Mouse (Mus musculus): ENCODE measurements around the gene 1700003E16Rik. TPM values are rescaled to one million over a fixed set of nuclear protein-coding genes. Genes with fewer than 3 reads are reported as not detected.

1700003E16Rik gene
- total and polyA plus RNA-seq, 3 experiments, result 0.23 to 0.34 TPM; not detected in 1

- TF ChIP-seq POLR2AphosphoS2 (IDR thresholded peaks at IDR 0.05; ENCODE audit: low read depth, low read length) (peak; percentile 86; the same call in 1 of the 2 replicates), ELF1 (IDR thresholded peaks at IDR 0.05; ENCODE audit: low read depth, low read length) (peak; percentile 98), MEF2A (IDR thresholded peaks at IDR 0.05; ENCODE audit: borderline replicate concordance, low read depth, low read length) (peak; percentile 65; the same call in 1 of the 2 replicates), CHD1 (IDR thresholded peaks at IDR 0.05; ENCODE audit: low read depth, low read length) (0 out of 2 replicates have a peak, but pooled peaks have one; percentile 1), MYC (IDR thresholded peaks at IDR 0.05; ENCODE audit: low read depth, low read length) (peak; percentile 44; the same call in 1 of the 2 replicates), NRF1 (IDR thresholded peaks at IDR 0.05; ENCODE audit: low read depth, low read length) (peak; percentile 51), CHD2 (IDR thresholded peaks at IDR 0.05; ENCODE audit: low read length) (0 out of 2 replicates have a peak, but pooled peaks have one; percentile 28), USF1 (IDR thresholded peaks at IDR 0.05; ENCODE audit: low read depth, low read length) (no peak), MAFK (IDR thresholded peaks at IDR 0.05; ENCODE audit: insufficient replicate concordance, low read length) (no peak)
Observed at GRCm38 (mm10) chr6:83115011-83115671, 41.1 kb upstream of the 1700003E16Rik start, which contains the start of gene Mogs (continued).

DNA sequence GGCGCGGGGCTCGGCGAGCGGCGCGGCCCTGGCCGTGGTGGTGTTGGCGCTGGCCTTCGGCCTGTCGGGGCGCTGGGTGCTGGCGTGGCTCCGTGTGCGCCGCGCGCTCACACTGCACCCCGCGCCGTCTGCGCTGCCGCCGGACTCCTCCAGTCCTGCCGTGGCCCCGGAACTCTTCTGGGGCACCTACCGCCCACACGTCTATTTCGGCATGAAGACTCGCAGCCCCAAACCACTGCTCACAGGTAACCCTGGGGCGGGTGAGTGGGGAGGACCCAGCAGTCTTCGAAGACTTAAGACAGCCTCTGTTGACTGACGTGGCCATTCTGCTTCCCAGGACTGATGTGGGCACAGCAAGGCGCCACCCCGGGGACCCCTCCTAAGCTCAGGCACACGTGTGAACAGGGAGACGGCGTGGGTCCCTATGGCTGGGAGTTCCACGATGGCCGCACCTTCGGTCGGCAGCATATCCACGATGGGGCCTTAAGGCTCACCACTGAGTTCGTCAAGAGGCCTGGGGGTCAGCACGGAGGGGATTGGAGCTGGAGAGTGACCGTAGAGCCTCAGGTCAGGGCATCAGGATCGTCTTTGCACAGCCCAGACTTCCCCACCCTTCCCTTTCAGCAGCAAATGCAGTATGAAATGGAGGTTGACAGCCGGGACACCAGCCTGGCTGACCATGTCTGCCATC, 40.4 kb upstream of the 1700003E16Rik start:
- peaks cover 30 to 74% of the 10 kb centered on the region in 2 experiments for H3K4me1 ChIP-seq (ENCODE audit: control insufficient read depth in 1 of 2, insufficient read depth in 2 of 2)
- 0 out of 2 replicates have a peak overlapping the region, but pooled peaks have one; percentile 17 for H3K27ac ChIP-seq (ENCODE audit: insufficient read depth, low read depth)
- in situ Hi-C loops (cut with MboI; ENCODE audit: low pct_ligation_motif_present, low pct_unique_long_range_greater_than_20kb, low sequenced_read_pairs), result loop anchor here (5.0 kb wide), 1 partner anchor 41 kb away; the partner anchor contains the start of genes 1700003E16Rik and Wdr54

DNA sequence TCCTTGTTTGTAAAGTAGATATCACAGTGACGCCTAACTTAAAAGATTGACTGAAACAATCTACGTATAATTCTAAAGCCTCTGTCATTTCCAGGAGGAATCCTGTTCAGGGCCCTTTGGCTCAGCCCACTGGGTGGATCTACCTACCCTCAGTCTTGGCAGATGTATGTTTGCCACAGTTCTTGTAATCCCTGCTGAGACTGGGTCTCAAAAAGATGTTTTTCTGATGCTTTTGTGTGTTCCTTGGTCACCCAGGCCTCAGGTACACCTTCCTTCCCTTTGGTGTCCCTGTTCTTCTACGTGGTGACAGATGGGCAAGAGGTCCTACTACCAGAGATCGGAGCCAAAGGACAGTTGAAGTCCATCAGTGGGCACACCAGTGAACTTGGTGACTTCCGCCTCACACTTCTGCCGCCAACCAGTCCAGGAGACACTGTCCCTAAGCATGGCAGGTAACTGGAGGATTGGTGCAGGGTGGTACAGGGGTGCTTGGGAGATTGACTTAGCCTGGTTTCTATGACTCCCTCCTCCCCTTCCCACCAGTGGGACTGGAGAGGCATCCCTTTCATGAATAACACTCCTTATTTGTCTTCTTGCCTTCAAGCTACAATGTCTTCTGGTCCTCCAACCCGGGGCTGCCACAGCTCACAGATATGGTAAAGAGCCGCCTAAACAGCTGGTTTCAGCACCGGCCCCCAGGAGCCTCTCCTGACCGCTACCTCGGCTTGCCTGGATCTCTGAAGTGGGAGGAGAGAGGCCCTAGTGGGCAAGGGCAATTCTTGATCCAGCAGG, 39.6 kb upstream of the 1700003E16Rik start:
- TF ChIP-seq POLR2A (IDR thresholded peaks at IDR 0.05; ENCODE audit: low read depth, low read length) (no peak; the same call in 1 of the 2 replicates), KAT2A (IDR thresholded peaks at IDR 0.05; ENCODE audit: insufficient replicate concordance, low read length) (no peak), HCFC1 (IDR thresholded peaks at IDR 0.05; ENCODE audit: low read depth, low read length) (no peak), ZMIZ1 (IDR thresholded peaks at IDR 0.05; ENCODE audit: low read depth, low read length) (0 out of 2 replicates have a peak, but pooled peaks have one; percentile 15), RCOR1 (conservative IDR thresholded peaks at IDR 0.05; ENCODE audit: low read depth, low read length) (no peak), ETS1 (conservative IDR thresholded peaks at IDR 0.05; ENCODE audit: low read depth, low read length) (no peak)
- Histone ChIP-seq H3K4me3 (replicated peaks in 1 of 3; ENCODE audit: low read depth in 2 of 3, low read length in 2 of 3, poor library complexity in 1 of 3) (peak overlapping the region; percentile 80 to 94 (median 83)), H3K27ac (ENCODE audit: insufficient read depth, low read depth) (no peak overlapping the region), H3K9ac (ENCODE audit: insufficient read depth, low read depth) (peak overlapping the region; percentile 82), H3K9me3 (replicated peaks; ENCODE audit: low read length) (no peaks in the 10 kb centered on the region), H3K4me2 (ENCODE audit: insufficient read depth, low read depth, poor library complexity, severe bottlenecking) (peak overlapping the region; percentile 75), H3K79me2 (replicated peaks; ENCODE audit: control insufficient read depth, extremely low read depth, insufficient read depth, poor library complexity, severe bottlenecking) (peaks cover 22% of the 10 kb centered on the region), H3K36me3 (replicated peaks in 1 of 2; ENCODE audit: control insufficient read depth in 1 of 2, insufficient read depth in 1 of 2, low read length in 1 of 2) (peaks cover 15 to 36% of the 10 kb centered on the region in 2 experiments), H3K4me1 (ENCODE audit: control insufficient read depth in 1 of 2, insufficient read depth in 2 of 2) (peaks cover 30 to 70% of the 10 kb centered on the region in 2 experiments), H3K27me3 (replicated peaks) (no peaks in the 10 kb centered on the region)
- in situ Hi-C loops (cut with MboI; ENCODE audit: low pct_ligation_motif_present, low pct_unique_long_range_greater_than_20kb, low sequenced_read_pairs) (loop anchor here (5.0 kb wide), 1 partner anchor 41 kb away; the partner anchor contains the start of genes 1700003E16Rik and Wdr54), dilution Hi-C loops (cut with MboI; ENCODE audit: extremely low pct_ligation_motif_present, extremely low pct_unique_long_range_greater_than_20kb, low sequenced_read_pairs) (no loop called here)
- DNase-seq (ENCODE audit: extremely low read depth), result no peak

More for the DNA sequence above, 40.4 kb upstream of the 1700003E16Rik start:
- Histone ChIP-seq H3K4me2 (ENCODE audit: insufficient read depth, low read depth, poor library complexity, severe bottlenecking) (peak overlapping the region; percentile 75), H3K36me3 (replicated peaks in 1 of 2; ENCODE audit: control insufficient read depth in 1 of 2, insufficient read depth in 1 of 2, low read length in 1 of 2) (peaks cover 18 to 43% of the 10 kb centered on the region in 2 experiments), H3K9me3 (replicated peaks; ENCODE audit: low read length) (no peaks in the 10 kb centered on the region), H3K27me3 (replicated peaks) (no peaks in the 10 kb centered on the region), H3K9ac (ENCODE audit: insufficient read depth, low read depth) (peak overlapping the region; percentile 82), H3K79me2 (replicated peaks; ENCODE audit: control insufficient read depth, extremely low read depth, insufficient read depth, poor library complexity, severe bottlenecking) (peaks cover 24% of the 10 kb centered on the region), H3K4me3 (replicated peaks in 1 of 3; ENCODE audit: low read depth in 2 of 3, low read length in 2 of 3, poor library complexity in 1 of 3) (peak overlapping the region; percentile 80 to 94 (median 83))
- no peak for DNase-seq (ENCODE audit: extremely low read depth)
- TF ChIP-seq MAX (IDR thresholded peaks at IDR 0.05; ENCODE audit: low read length) (no peak; the same call in 1 of the 2 replicates), KAT2A (IDR thresholded peaks at IDR 0.05; ENCODE audit: insufficient replicate concordance, low read length) (no peak), MXI1 (IDR thresholded peaks at IDR 0.05; ENCODE audit: low read depth, low read length) (peak; percentile 13; the same call in 1 of the 2 replicates), E2F4 (IDR thresholded peaks at IDR 0.05; ENCODE audit: insufficient replicate concordance, low read depth, low read length) (no peak)
- dilution Hi-C loops (cut with MboI; ENCODE audit: extremely low pct_ligation_motif_present, extremely low pct_unique_long_range_greater_than_20kb, low sequenced_read_pairs), result no loop called here
